Mouse (Mus musculus): ENCODE measurements around the gene Myo1a. TPM values are rescaled to one million over a fixed set of nuclear protein-coding genes. Genes with fewer than 3 reads are reported as not detected.

Myo1a gene
- total and polyA plus RNA-seq, 2 experiments from 2014 or later, result 0.04 TPM; not detected in 1

- Histone ChIP-seq H3K27ac (ENCODE audit: low read depth) (peak overlapping the region; percentile 79), H3K9me3 (replicated peaks; ENCODE audit: control insufficient read depth, low read length) (no peaks in the 10 kb centered on the region), H3K9ac (replicated peaks; ENCODE audit: low read depth, low read length) (peak overlapping the region; percentile 39), H3K4me3 (ENCODE audit: low read depth, low read length) (peak overlapping the region; percentile 42), H3K4me1 (ENCODE audit: control insufficient read depth, insufficient read depth) (peaks cover 39% of the 10 kb centered on the region), H3K27me3 (ENCODE audit: control insufficient read depth, insufficient read depth, low read length) (no peaks in the 10 kb centered on the region), H3K4me2 (ENCODE audit: low read depth, low read length) (peak overlapping the region; percentile 67), H3K36me3 (replicated peaks; ENCODE audit: control insufficient read depth, insufficient read depth, low read length) (peaks cover 44% of the 10 kb centered on the region)
- 3% methylated on average over 16 of the region's 16 CpGs for WGBS
- TF ChIP-seq EP300 (IDR thresholded peaks at IDR 0.05; ENCODE audit: low read depth), result no peak
- TF ChIP-seq CTCF (IDR thresholded peaks at IDR 0.05; ENCODE audit: low read depth), result no peak
- ATAC-seq (ENCODE audit: insufficient read depth, low read depth), result peak; percentile 43
- peak; percentile 84 for DNase-seq (ENCODE audit: low spot score)
Observed at GRCm38 (mm10) chr10:127661915-127662663, 42.9 kb upstream of the Myo1a start.

GRCm38 (mm10) chr10:127662666-127663253 lies 42.2 kb upstream of the Myo1a start:
- peak overlapping the region; percentile 42; the same call in 1 of the 2 replicates for H3K4me3 ChIP-seq (ENCODE audit: low read depth, low read length)
- peak overlapping the region; percentile 67 for H3K4me2 ChIP-seq (ENCODE audit: low read depth, low read length)
- TF ChIP-seq EP300 (IDR thresholded peaks at IDR 0.05; ENCODE audit: low read depth) (no peak), CTCF (IDR thresholded peaks at IDR 0.05; ENCODE audit: low read depth) (no peak)
- peaks cover 40% of the 10 kb centered on the region for H3K36me3 ChIP-seq (replicated peaks; ENCODE audit: control insufficient read depth, insufficient read depth, low read length)
- H3K9ac ChIP-seq (replicated peaks; ENCODE audit: low read depth, low read length), result peak overlapping the region; percentile 39; the same call in 1 of the 2 replicates
- WGBS, result 39% methylated on average over 18 of the region's 19 CpGs
- no peak for DNase-seq (ENCODE audit: low spot score)
- peaks cover 39% of the 10 kb centered on the region for H3K4me1 ChIP-seq (ENCODE audit: control insufficient read depth, insufficient read depth)
- no peaks in the 10 kb centered on the region for H3K27me3 ChIP-seq (ENCODE audit: control insufficient read depth, insufficient read depth, low read length)
- no peaks in the 10 kb centered on the region for H3K9me3 ChIP-seq (replicated peaks; ENCODE audit: control insufficient read depth, low read length)
- no peak for ATAC-seq (ENCODE audit: insufficient read depth, low read depth)
- peak overlapping the region; percentile 79 for H3K27ac ChIP-seq (ENCODE audit: low read depth)

- TF ChIP-seq EP300 (IDR thresholded peaks at IDR 0.05; ENCODE audit: low read depth) (no peak), CTCF (IDR thresholded peaks at IDR 0.05; ENCODE audit: low read depth) (no peak)
- H3K4me2 ChIP-seq (ENCODE audit: low read depth, low read length), result no peak overlapping the region
- no peak overlapping the region for H3K27ac ChIP-seq (ENCODE audit: low read depth)
- WGBS, result 46% methylated on average over 5 of the region's 5 CpGs
- H3K36me3 ChIP-seq (replicated peaks; ENCODE audit: control insufficient read depth, insufficient read depth, low read length), result peaks cover 40% of the 10 kb centered on the region
- H3K9me3 ChIP-seq (replicated peaks; ENCODE audit: control insufficient read depth, low read length), result no peaks in the 10 kb centered on the region
- no peaks in the 10 kb centered on the region for H3K27me3 ChIP-seq (ENCODE audit: control insufficient read depth, insufficient read depth, low read length)
- no peak overlapping the region for H3K9ac ChIP-seq (replicated peaks; ENCODE audit: low read depth, low read length)
- ATAC-seq (ENCODE audit: insufficient read depth, low read depth) (no peak), DNase-seq (ENCODE audit: low spot score) (no peak)
- peaks cover 40% of the 10 kb centered on the region for H3K4me1 ChIP-seq (ENCODE audit: control insufficient read depth, insufficient read depth)
- no peak overlapping the region for H3K4me3 ChIP-seq (ENCODE audit: low read depth, low read length)
Observed at GRCm38 (mm10) chr10:127663590-127663989, 41.4 kb upstream of the Myo1a start.

GRCm38 (mm10) chr10:127664166-127664565 lies 40.8 kb upstream of the Myo1a start:
- H3K27me3 ChIP-seq (ENCODE audit: control insufficient read depth, insufficient read depth, low read length), result no peaks in the 10 kb centered on the region
- no peak overlapping the region for H3K4me3 ChIP-seq (ENCODE audit: low read depth, low read length)
- no peak for DNase-seq (ENCODE audit: low spot score)
- H3K4me1 ChIP-seq (ENCODE audit: control insufficient read depth, insufficient read depth), result peaks cover 46% of the 10 kb centered on the region
- no peaks in the 10 kb centered on the region for H3K9me3 ChIP-seq (replicated peaks; ENCODE audit: control insufficient read depth, low read length)
- ATAC-seq (ENCODE audit: insufficient read depth, low read depth), result no peak
- TF ChIP-seq EP300 (IDR thresholded peaks at IDR 0.05; ENCODE audit: low read depth), result no peak
- 60% methylated on average over 16 of the region's 16 CpGs for WGBS
- peaks cover 40% of the 10 kb centered on the region for H3K36me3 ChIP-seq (replicated peaks; ENCODE audit: control insufficient read depth, insufficient read depth, low read length)
- no peak overlapping the region for H3K9ac ChIP-seq (replicated peaks; ENCODE audit: low read depth, low read length)
- no peak overlapping the region for H3K27ac ChIP-seq (ENCODE audit: low read depth)
- 0 out of 2 replicates have a peak overlapping the region, but pooled peaks have one; percentile 71 for H3K4me2 ChIP-seq (ENCODE audit: low read depth, low read length)

GRCm38 (mm10) chr10:127664891-127665290 lies 40.1 kb upstream of the Myo1a start:
- H3K27me3 ChIP-seq (ENCODE audit: control insufficient read depth, insufficient read depth, low read length), result no peaks in the 10 kb centered on the region
- TF ChIP-seq EP300 (IDR thresholded peaks at IDR 0.05; ENCODE audit: low read depth), result no peak
- no peak for TF ChIP-seq CTCF (IDR thresholded peaks at IDR 0.05; ENCODE audit: low read depth)
- H3K4me2 ChIP-seq (ENCODE audit: low read depth, low read length), result peak overlapping the region; percentile 71
- ATAC-seq (ENCODE audit: insufficient read depth, low read depth) (no peak), DNase-seq (ENCODE audit: low spot score) (no peak)
- peak overlapping the region; percentile 8; the same call in 1 of the 2 replicates for H3K9ac ChIP-seq (replicated peaks; ENCODE audit: low read depth, low read length)
- no peaks in the 10 kb centered on the region for H3K9me3 ChIP-seq (replicated peaks; ENCODE audit: control insufficient read depth, low read length)
- H3K36me3 ChIP-seq (replicated peaks; ENCODE audit: control insufficient read depth, insufficient read depth, low read length), result peaks cover 34% of the 10 kb centered on the region
- 60% methylated on average over 13 of the region's 13 CpGs for WGBS
- H3K4me1 ChIP-seq (ENCODE audit: control insufficient read depth, insufficient read depth), result peaks cover 51% of the 10 kb centered on the region
- no peak overlapping the region for H3K27ac ChIP-seq (ENCODE audit: low read depth)
- peak overlapping the region; percentile 65 for H3K4me3 ChIP-seq (ENCODE audit: low read depth, low read length)
